Mouse (Mus musculus): Measurements from ENCODE around the gene Wdr44.
"Not testable (repeated sequence)": the region's sequence is repeated elsewhere in the genome, so short reads cannot be mapped to it uniquely, and the experiment has no call there.

Wdr44 gene

DNA sequence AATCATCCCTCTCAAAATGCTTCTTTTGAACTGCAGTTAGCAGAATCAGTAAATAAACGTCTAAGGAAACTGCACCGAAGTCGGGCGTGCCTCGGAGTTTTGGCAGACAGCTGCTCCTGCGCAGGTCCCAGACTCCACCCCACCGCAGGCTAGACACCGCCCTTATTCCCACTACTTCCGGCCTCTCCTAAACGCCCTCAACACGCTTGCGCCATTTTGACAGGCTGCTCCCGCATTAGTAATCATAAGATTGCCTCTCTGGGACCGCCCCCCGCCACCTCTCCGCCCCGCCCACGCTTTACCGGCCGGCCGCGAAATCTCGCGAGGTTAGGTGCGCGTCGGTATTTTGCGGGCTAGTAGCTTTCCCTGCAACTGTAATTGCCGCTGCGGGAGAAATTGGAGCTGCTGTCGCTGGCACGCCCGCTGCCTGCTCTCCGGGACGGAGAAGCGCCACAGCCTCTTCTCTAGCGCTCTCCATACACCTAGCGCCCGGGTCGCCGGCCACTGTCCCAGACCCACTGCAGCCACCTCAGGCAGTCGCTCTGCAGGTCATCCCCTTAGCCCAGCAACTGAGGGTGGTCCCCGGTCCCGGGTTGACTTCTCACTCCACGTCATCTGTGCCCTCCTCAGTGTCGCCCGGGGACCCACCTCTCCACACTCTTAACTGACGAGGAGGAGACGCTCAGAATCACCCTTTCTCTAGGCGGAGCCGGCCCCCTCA, at the start of gene Wdr44:
Wdr44 (plus strand) TSS at position 330 of the 721 bp plus-strand sequence.
- DNase-seq, result peak; percentile 94 to 95

DNA sequence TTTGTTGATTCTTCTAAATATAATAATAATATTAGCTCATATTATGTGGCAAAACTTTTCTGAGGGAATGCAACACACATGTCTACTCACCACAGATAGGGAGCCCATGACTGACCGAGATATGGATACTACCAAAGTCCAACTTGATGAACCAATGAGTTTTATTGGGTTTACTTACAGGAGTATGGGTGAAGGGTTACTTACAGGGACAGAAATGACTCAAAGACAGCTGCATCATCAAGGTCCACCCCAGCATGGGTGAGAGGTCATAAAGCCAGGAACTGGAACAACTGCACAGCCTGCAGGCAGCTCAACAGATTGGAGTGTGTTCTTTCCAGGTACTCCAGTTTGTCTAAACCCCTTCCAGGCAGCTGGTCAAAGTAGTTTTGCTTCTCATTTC, 44.5 kb upstream of the Wdr44 start:
- no peak for DNase-seq

DNA sequence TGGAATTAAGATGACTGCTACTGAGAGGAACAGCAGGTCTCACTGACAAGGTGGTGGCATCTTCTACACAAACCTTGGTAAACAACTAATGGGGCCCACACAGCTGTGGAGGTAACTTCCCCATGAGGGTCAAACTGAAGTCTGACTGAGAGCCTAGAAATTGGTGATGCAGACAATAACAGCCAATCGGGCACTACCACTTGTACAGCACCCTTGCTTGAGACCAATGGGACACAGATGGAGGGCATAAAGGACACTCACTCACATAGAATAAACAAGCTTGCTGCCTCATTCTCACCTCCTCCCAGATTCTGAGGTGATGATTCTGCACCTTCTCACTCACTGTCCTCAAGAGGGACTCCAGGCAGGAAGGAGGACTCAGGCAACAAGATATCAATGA, 30.6 kb upstream of the Wdr44 start:
- no peak for DNase-seq

DNA sequence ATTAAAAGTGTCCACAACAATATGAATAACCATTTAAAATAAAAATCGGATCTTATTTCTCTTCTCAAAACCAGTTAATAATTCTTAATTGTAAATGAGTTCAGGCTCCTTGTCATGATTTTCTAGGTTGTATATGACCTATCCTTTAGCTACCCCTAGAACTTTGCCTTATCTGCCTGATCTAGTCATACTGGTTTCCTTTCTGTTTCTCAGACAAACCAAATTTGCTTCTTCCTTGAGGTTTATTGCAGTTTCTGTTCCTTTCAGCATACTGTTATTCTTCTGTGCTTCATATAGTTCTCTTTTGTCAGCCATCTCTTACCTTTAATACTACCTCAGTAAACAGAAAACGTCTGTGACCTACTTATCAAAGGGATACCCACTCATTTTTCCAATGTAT, 19.7 kb upstream of the Wdr44 start:
- no peak for DNase-seq

DNA sequence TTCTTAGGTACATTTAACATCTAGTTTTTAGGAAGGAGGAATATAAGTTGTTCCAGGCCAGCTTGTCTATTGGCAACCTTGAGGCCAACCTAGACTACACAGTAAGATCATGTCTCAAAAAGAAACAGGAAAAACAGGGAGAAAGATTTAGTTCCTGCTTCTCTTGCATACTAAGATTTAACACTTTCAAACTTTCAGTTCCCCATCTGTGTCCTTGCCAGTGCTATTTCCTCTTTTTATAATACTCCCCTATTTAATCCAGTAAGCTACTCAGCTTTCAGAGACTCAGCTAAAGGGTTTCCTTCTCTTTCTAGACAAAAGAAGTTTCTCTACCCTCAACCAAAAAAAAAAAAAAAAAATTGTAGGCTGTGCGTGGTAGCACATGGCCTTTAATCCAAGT, 17.4 kb upstream of the Wdr44 start:
- no peak for DNase-seq

DNA sequence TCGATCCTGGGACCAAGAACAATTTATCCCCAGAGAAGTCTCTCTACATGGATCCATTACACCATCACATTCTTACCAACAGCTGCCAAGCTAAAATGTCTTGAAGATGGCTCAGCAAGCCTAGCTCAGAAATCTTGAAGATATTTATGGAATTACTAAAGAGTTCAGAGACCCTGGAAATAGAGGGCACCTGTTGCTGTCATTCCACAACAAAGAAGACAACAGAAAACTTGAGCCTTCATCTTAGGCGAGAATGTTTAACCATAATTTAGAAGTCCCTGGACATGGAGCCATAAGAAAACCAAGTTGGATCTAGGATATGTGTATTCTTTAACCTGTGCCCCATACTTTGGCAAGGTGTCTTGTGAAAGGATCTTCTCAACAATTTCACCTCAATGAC, 16.3 kb upstream of the Wdr44 start:
- DNase-seq, result no peak

DNA sequence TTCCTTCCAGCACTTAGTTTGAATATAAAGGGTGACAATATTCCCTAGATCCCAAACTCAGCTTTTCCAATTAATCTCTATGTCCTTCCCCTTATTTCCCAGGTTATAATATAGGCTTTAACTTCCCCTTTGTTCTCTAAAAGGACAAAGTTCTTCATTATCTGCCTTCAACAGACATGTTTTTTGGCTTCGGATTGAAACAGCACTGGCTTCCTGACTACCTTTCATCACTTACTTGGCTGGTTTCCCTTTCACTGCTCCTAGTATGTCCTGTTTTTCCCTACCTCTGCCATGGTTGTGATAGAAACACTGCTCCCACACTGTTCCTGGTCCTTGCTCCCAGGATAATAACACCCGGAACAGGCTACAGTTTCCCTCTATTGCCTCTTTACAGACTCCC, 15.3 kb upstream of the Wdr44 start:
- DNase-seq, result no peak

DNA sequence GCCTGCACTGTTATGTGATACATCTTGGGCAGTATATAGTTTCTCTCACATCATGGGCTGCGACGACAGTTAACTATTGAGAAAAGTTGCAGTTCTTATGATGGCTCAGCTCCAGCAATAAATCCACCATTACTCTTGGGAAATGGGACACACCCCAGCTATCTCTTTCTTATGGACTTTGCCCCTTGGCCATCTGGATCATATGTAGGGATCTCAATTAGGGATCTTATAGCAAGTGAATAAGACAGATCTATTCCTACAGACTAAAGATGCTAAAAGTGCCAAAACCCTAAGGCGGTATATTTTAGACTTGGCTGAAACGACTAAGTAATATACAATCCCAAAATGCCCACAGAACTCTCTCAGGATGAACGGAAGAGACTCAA, 522 bp upstream of the Wdr44 start:
- DNase-seq, result no peak

DNA sequence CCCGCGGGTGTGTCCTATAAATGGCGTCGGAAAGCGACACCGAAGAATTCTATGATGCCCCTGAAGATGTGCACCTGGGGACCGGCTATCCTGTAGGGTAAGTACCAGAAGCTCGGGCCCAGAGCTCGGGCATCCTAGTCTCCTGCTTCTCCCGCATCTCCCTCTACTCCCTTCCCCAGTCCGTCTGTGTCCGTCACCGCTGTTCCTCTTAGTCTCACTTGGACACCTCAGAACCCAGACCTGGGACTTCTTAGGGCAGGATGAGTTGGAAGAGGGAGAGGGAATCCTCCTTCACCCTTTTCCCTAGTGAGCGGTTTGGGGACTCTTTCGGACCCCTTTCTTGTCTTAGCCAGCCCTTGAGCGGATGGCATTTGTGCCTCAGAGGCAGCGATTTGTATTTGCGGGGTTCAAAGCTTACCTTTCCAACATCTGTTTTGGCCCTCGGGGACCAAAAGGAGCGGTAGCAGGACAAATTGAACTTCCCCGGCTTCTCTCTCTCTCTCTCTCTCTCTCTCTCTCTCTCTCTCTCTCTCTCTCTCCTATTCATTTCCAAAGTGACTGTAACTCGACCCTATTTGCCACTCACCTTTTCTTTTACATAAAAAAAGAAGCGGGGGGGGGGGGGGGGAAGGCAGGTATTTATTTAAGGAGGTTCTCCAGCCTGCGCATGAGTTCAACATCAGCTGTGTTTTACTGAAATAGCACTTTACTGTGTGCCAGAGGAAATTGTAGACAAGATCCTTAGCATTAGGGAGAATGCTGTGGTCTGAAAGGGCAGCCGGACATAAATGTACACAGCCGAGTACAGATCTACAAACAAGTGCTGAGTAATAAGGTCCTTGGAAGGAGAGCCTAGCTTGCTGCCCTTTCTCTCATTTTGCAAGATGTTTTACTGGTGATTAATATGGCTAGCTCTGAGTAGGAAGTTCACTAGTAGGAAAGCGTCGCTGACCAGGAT, 871 bp downstream of the Wdr44 start:
- DNase-seq, result no peak

DNA sequence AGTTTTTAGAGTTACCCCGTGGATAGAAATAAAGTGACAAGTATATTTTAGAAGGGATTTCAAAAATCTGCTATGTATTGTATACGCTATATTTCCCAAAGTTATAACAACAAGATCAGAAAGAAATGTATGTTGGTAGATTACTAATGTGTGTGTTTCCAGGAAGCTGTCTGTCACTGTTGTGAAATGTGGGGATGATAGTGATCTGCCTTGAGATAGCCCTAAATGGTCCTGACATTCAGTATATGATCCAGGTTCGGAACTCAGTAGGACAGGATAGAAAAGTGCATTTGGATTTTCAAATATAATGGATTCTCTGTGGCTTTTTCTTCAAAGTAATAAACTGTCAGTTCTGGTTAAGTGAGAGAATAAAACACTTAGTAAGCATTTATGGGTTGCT, 1.7 kb downstream of the Wdr44 start:
- no peak for DNase-seq

DNA sequence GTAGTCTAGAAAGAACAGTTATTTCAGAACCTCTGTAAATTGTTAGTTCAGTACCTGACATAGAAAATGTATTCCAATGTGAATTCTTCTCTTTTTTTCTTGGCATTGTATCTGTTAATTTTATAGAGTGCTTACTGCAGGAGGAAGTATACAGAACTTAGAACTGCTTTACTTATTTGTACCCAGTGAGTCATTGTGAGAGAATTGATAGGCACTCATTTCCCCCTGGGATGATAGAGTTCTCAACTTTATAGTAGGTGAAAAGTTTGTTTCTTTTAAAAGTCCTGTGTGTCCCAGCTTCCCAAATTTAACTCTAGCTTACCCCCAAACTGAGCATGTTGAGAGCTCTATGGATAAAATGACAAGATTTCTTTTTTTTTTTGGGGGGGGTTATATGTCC, 2.3 kb downstream of the Wdr44 start:
- no peak for DNase-seq

DNA sequence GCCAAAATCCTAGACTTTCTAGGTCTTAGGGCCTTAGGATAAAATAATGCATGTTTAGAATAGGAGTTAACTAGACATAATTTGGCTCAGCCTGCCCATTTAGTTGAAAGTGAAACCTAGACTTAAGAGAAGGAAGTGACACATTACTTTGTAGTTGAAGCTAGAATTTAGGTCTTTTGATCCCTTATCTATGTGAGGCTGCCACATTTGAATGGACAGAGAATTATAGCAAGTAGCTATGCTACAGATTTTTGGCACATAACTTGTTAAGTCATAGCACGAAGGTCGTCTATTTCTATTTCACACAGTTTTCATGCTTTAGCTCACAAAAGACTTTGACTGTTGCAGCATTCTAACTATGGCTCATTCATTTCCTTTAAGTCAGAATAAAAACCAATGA, 4.5 kb downstream of the Wdr44 start:
- DNase-seq, result no peak

DNA sequence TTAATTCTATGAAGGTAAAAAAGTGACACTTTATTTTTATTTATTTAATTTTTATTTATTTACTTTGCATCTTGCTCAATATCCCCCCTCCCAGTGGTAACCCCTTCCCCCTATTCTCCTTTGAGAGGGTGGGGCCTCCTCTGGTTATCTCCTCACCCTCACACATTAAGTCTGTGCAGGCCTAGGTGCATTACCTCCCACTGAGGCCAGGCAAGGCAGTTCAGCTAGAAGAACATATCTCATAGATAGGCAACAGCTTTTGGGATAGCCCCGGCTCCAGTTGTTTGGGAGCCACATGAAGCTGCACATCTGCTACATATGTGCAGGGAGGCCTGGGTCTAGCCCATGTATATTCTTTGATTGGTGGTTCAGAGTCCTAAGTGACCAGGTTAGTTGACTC, 6.2 kb downstream of the Wdr44 start:
- DNase-seq, result no peak

DNA sequence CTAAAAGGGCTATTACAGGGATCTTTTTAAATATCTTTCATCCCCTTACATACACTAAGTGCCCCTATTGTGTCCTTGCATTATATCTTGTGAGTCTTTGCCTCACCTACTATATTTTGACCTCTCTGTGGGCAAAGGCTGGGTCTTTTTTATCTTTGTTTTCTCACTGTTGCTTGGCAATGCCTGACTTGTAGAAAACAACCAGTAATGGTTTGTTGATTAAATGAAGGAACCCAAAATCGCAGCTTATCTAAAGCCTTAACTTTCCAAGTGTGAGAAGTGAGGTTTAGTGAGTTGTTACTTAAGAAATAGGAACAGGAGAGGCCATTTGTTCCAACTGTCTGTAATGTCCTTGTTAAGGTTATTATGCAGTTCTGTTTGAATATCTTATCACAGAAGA, 24.4 kb downstream of the Wdr44 start:
- DNase-seq, result no peak

DNA sequence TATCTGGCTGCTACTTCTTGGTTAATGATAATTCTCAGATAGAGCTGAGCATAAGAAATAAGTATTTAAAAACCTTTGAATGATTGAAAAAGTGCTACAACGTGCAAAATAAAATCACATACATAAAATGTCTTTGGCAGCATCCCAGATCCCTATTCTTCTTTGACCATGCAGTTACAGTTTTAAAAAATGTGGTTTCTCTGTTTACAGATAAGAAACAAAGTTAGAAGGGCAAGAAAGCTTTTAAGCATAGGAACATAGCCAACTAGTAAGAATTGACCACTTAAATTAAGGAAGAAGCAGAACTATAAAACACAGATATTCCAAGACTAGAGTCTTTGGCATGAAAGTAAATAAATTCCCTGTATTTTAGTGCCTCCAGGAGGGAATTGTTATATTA, 34.6 kb downstream of the Wdr44 start:
- DNase-seq, result no peak

DNA sequence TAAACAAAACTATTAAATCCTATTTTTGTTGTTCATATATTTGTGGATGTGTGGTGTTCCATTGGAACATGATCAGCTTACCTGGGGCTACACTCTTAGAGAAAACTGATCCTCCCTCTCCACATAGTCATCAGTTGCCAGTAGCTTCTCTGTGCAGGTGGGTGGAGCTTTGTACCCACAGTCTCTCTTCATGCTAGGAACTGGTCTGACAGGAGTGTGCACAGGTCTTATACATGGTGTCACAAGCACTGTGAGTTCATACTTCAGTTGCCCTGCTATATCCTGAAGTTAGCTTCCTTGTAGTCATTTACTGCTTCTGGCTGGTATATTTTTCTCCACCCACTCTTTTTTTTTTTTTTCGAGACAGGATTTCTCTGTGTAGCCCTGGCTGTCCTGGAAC, 61.8 kb downstream of the Wdr44 start:
- no peak for DNase-seq

DNA sequence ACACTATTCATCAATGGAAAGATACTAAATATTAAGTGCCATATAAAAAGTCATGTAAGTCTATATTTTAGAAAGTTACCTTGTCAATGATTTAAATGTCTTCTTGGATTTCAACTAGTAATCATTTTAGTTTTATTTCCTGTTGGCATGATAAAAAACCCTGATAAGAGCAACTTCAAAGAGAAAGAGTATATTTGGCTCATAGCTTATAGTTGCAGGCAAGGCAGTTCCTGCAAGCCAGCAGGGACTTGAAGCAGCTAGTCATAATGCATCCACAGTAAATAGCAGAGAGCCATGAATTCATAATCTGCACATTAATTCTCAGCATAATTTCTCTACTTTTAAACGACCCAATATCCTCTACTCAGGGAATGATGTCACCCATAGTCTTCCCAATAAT, 75.0 kb downstream of the Wdr44 start:
- no peak for DNase-seq

DNA sequence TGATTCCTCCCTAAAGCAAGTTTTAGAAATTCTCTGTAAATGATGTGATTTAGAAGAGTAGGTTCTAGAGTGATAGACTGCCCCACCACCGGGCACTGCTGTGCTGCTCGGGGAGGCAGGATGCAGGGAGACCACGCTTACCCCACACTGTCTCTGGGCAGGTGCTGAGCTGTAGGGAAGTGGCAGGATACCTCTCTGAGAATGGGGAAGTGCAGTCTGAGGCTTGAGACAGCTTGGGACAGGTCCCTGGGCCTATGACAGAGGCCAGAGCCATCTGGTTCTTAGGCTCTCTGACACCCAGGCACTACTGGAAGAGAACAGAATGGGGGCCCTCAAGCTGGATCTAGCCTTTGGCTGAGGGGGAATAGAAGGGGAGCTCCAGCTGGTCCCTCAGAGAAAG, 114.3 kb downstream of the Wdr44 start:
- DNase-seq, result no peak

DNA sequence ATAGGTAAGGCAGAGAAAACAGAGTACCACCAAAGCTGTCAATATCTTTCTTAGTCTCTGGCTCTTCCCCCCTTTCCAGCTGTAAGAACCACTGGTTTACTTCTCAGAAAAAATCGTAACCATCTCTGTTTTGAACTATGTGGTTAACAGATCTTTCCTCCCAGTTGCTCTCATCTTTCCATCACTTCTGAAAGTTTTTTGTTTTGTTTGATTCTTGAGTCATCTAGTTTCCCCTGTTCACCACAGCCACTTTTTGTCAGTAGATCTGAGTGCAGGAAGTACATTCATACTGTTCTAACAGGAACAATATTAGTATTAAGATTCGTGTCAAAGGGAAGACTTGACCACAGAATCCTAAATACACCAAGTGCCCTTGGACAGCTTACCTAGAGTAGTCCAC, 117.5 kb downstream of the Wdr44 start:
- no peak for DNase-seq

DNA sequence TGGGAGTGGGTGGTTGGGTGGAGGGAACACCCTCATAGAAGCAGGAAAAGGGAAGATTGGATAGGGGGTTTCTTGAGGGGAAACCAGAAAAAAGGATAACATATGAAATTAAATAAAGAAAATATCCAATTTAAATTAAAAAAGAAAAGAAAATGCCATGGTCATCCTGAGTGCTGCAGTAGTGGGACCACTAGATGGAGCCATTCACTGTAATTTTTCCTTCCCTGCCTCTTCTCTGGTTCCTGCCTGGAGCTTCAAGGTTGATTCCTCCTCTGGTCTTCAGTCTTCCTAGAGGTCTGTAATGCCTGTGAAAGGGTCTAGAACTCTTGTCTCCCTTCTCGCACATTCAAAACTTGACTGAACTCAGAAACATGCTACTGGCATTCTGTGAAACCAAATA, 120.4 kb downstream of the Wdr44 start:
- not testable (repeated sequence) for DNase-seq

DNA sequence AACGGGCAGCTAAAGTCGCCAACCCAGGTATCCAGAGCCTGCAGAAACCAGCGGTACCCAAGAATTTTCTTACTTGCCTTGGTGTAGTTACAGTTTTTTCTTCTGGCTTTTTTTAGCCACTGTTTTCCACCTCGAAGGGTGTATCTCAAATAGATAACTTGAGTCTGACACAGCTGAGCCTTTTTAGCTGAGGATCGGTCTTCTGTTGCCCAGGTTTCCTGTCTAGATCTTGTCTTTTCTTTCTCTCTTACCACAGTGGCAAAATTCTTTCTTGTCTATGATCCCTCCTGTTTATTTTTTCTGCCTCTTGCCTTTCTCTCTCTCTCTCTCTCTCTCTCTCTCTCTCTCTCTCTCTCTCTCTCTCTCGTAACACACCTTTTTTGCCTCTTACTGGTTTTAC, 130.0 kb downstream of the Wdr44 start:
- not testable (repeated sequence) for DNase-seq

DNA sequence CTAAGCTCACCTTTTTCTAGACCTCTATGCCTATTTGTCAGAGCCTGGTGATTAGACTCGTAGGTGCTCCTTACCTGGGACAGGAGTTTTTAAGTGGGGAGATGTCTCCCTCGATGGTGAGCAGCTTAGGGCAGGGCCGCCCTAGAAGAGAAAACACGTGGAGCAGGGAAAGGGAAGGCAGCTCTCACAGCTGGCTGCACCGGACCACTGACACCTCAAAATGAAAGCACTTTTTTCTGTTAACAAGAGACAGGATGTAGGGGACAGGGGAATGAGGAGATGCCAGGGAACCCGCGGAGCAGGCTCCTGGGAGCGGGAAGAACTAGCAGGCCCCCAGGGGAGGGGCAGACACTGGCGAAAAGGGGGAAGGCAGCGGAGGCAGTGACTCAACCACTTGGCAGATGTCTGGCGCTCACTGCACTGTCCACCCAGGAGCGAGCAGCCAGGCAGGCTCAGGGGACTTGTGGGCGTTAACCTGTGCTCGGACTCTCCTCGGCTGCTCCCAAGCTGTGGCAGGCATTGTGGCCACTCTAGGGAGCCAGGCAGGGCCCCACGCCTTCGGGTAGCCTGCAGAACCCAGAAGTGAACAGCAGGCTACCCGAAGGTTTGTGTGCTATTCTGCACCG, 130.7 kb downstream of the Wdr44 start:
- no peak for DNase-seq

DNA sequence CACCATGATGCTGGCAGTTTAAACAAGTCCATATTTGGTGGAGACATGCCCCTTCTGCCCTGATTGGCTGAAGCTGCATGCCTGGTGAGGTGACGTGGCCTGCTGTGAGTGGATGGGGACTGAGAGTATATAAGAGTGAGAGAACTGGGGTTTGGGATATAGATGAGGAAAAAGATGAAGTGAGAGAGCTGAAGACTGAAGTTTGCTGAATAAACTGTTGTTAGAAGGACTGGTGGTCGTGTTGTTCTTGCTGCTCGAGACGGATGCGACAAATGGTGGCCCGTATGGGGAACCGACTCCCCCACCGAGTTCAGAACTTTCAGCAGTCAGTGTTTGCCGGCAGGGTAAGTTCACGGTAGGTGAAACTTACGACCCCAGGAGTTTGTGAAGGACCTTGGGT, 140.9 kb downstream of the Wdr44 start:
- DNase-seq, result not testable (repeated sequence)

DNA sequence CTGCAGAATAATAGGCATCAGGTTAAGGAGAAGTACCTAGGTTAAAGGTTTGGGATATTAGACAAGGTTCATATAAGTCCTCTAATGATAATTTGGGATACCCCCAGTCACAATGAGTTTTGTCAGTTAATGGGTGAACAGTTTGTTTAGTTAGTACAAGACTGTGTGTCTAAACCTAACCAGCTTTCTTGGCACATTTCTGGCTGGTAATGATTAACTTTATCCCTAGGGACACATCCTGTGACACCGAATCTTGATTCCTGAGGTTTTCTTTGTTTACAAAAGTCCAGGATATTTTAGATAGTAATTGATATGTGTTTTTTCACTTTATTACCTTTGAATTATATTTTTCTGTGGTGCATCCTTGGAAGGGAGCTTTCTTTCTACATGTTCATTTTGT, 148.1 kb downstream of the Wdr44 start:
- no peak for DNase-seq

All from thymus, postnatal 36 days (tissue).